Mouse (Mus musculus) liver, adult 2 months (tissue): ENCODE data around the gene Ppp1r13b.
A peak's percentile ranks its signal among the peaks of the same experiment; 100 is the strongest.

ENCODE experiments used
- CTCF ChIP-seq: fragments of 200-500 bp; IDR thresholded peaks from 2 replicates; pipeline ENCODE4 v1.5.1; 2011; ENCODE audit warnings: low read depth, low read length, control low read depth
- POLR2A ChIP-seq: fragments of 200-500 bp; IDR thresholded peaks from 2 replicates; pipeline ENCODE4 v1.6.1; 2011; ENCODE audit warnings: low read length, control low read depth; ENCODE audit not compliant: insufficient read depth; ENCODE audit errors: extremely low read depth

GRCm38 (mm10) chr12:111946716-111947115, 38.8 kb upstream of the Ppp1r13b start:
- TF ChIP-seq CTCF, result peak; percentile 87
- TF ChIP-seq POLR2A, result no peak
